Mouse (Mus musculus) heart, embryonic 12.5 days (tissue): ENCODE results near the gene Nxph3. TPM values are rescaled to one million over a fixed set of nuclear protein-coding genes. Genes with fewer than 3 reads are reported as not detected.
A peak's percentile ranks its signal among the peaks of the same experiment; 100 is the strongest.
"Not testable (repeated sequence)": the region's sequence is repeated elsewhere in the genome, so short reads cannot be mapped to it uniquely, and the experiment has no call there.

ENCODE experiments used
- ATAC-seq: fragments of 200-750 bp; cut with Nextera tagmentation; 2 replicates; pipeline ENCODE4 v1.8.0; 2017; ENCODE audit warnings: moderate TSS enrichment, moderate library complexity; ENCODE audit not compliant: insufficient number of reproducible peaks, low FRiP score
- H3K27ac ChIP-seq: fragments of 300-500 bp; sonication (generic); 2 replicates; pipeline ENCODE4 v1.5.1; 2016; ENCODE audit warnings: mild to moderate bottlenecking, moderate library complexity; ENCODE audit not compliant: poor library complexity, severe bottlenecking
- H3K27me3 ChIP-seq: fragments of 300-500 bp; sonication (generic); replicated peaks from 2 replicates; pipeline ENCODE4 v1.6.1; 2016; ENCODE audit warnings: mild to moderate bottlenecking, moderate library complexity
- H3K36me3 ChIP-seq: fragments of 300-500 bp; sonication (generic); 2 replicates; pipeline ENCODE4 v1.6.1; 2016; ENCODE audit warnings: mild to moderate bottlenecking, moderate library complexity
- H3K4me1 ChIP-seq: fragments of 300-500 bp; sonication (generic); replicated peaks from 2 replicates; pipeline ENCODE4 v1.6.1; 2016; ENCODE audit warnings: mild to moderate bottlenecking
- H3K4me2 ChIP-seq: fragments of 300-500 bp; sonication (generic); 2 replicates; pipeline ENCODE4 v1.6.1; 2016; ENCODE audit warnings: mild to moderate bottlenecking, moderate library complexity
- H3K4me3 ChIP-seq: fragments of 300-500 bp; sonication (generic); 2 replicates; pipeline ENCODE4 v1.5.1; 2016; ENCODE audit warnings: mild to moderate bottlenecking
- H3K9ac ChIP-seq: fragments of 300-500 bp; sonication (generic); 2 replicates; pipeline ENCODE4 v1.6.1; 2016; ENCODE audit warnings: mild to moderate bottlenecking, moderate library complexity
- H3K9me3 ChIP-seq: fragments of 300-500 bp; sonication (generic); replicated peaks from 2 replicates; pipeline ENCODE4 v1.6.1; 2016; ENCODE audit warnings: mild to moderate bottlenecking, moderate library complexity
- WGBS: fragments of 180-500 bp; shearing (Covaris S2); methylation state at CpG from one replicate; pipeline ENCODE4 v1.1.7; 2016; 5-methylcytosine and 5-hydroxymethylcytosine counted together
- polyA plus RNA-seq: library from polyadenylated mRNA; unstranded; fragments of >200 nt; fragmentation: Nextera tagmentation; extraction: Ambion mirVana; gene quantifications from 2 replicates; pipeline ENCODE4 v1.2.1, GENCODE M21; 2016

Gene Nxph3
- polyA plus RNA-seq, 1 experiment from 2014 or later, result 0.43 TPM

- WGBS, result 49% methylated on average over 12 of the region's 12 CpGs
Observed at GRCm38 (mm10) chr11:95507041-95507716, 7.2 kb downstream of the Nxph3 start.

GRCm38 (mm10) chr11:95504271-95504731, 10.1 kb downstream of the Nxph3 start:
- H3K9me3 ChIP-seq, result no peaks in the 10 kb centered on the region
- peaks cover 22% of the 10 kb centered on the region for H3K27me3 ChIP-seq
- H3K36me3 ChIP-seq, result peaks cover 1% of the 10 kb centered on the region; the same call in 1 of the 2 replicates
- peaks cover 14% of the 10 kb centered on the region for H3K4me1 ChIP-seq
- no peak for ATAC-seq
- H3K4me3 ChIP-seq, result no peak overlapping the region
- no peak overlapping the region for H3K27ac ChIP-seq
- 0 out of 2 replicates have a peak overlapping the region, but pooled peaks have one; percentile 6 for H3K9ac ChIP-seq
- 72% methylated on average over 6 of the region's 6 CpGs for WGBS
- H3K4me2 ChIP-seq, result no peak overlapping the region

More at GRCm38 (mm10) chr11:95507041-95507716, 7.2 kb downstream of the Nxph3 start:
- no peak overlapping the region for H3K4me3 ChIP-seq
- H3K4me2 ChIP-seq, result no peak overlapping the region
- no peaks in the 10 kb centered on the region for H3K36me3 ChIP-seq
- no peak overlapping the region for H3K9ac ChIP-seq
- H3K4me1 ChIP-seq, result peaks cover 14% of the 10 kb centered on the region
- H3K27ac ChIP-seq, result no peak overlapping the region
- H3K9me3 ChIP-seq, result no peaks in the 10 kb centered on the region
- peaks cover 49% of the 10 kb centered on the region for H3K27me3 ChIP-seq
- no peak for ATAC-seq

GRCm38 (mm10) chr11:95503581-95504180, 10.7 kb downstream of the Nxph3 start:
- WGBS, result 40% methylated on average over 10 of the region's 10 CpGs
- ATAC-seq, result peak; percentile 34; the same call in 1 of the 2 replicates
- H3K4me2 ChIP-seq, result no peak overlapping the region
- no peak overlapping the region for H3K27ac ChIP-seq
- H3K4me3 ChIP-seq, result no peak overlapping the region
- no peak overlapping the region for H3K9ac ChIP-seq
- H3K36me3 ChIP-seq, result peaks cover 5% of the 10 kb centered on the region; the same call in 1 of the 2 replicates
- peaks cover 14% of the 10 kb centered on the region for H3K4me1 ChIP-seq
- H3K27me3 ChIP-seq, result peaks cover 18% of the 10 kb centered on the region
- no peaks in the 10 kb centered on the region for H3K9me3 ChIP-seq

- WGBS, result 79% methylated on average over 8 of the region's 8 CpGs
- not testable (repeated sequence) for H3K4me2 ChIP-seq, H3K4me3 ChIP-seq, H3K9ac ChIP-seq, H3K27me3 ChIP-seq, H3K4me1 ChIP-seq, ATAC-seq, H3K27ac ChIP-seq, H3K9me3 ChIP-seq
- H3K36me3 ChIP-seq, result peaks cover 15% of the 10 kb centered on the region
Observed at GRCm38 (mm10) chr11:95501826-95502225, 12.5 kb downstream of the Nxph3 start.

GRCm38 (mm10) chr11:95500836-95501235, 13.5 kb downstream of the Nxph3 start:
- H3K4me1 ChIP-seq, result peaks cover 9% of the 10 kb centered on the region
- H3K27ac ChIP-seq, result no peak overlapping the region
- H3K27me3 ChIP-seq, result no peaks in the 10 kb centered on the region
- peaks cover 18% of the 10 kb centered on the region for H3K36me3 ChIP-seq
- H3K9ac ChIP-seq, result no peak overlapping the region
- 47% methylated on average over 3 of the region's 3 CpGs for WGBS
- H3K4me2 ChIP-seq, result no peak overlapping the region
- no peaks in the 10 kb centered on the region for H3K9me3 ChIP-seq
- no peak for ATAC-seq
- no peak overlapping the region for H3K4me3 ChIP-seq

GRCm38 (mm10) chr11:95500412-95500811, 14.0 kb downstream of the Nxph3 start:
- H3K27ac ChIP-seq, result no peak overlapping the region
- no peak overlapping the region for H3K4me2 ChIP-seq
- 50% methylated on average over 4 of the region's 4 CpGs for WGBS
- no peaks in the 10 kb centered on the region for H3K27me3 ChIP-seq
- no peak overlapping the region for H3K4me3 ChIP-seq
- ATAC-seq, result no peak
- H3K4me1 ChIP-seq, result peaks cover 9% of the 10 kb centered on the region
- no peaks in the 10 kb centered on the region for H3K9me3 ChIP-seq
- no peak overlapping the region for H3K9ac ChIP-seq
- peaks cover 22% of the 10 kb centered on the region for H3K36me3 ChIP-seq

- Histone ChIP-seq H3K9me3 (no peaks in the 10 kb centered on the region), H3K36me3 (peaks cover 47% of the 10 kb centered on the region), H3K4me3 (no peak overlapping the region), H3K9ac (no peak overlapping the region), H3K27me3 (no peaks in the 10 kb centered on the region), H3K4me1 (peaks cover 5% of the 10 kb centered on the region; the same call in 1 of the 2 replicates), H3K27ac (no peak overlapping the region), H3K4me2 (no peak overlapping the region)
- ATAC-seq, result no peak
- 90% methylated on average over 5 of the region's 5 CpGs for WGBS
Observed at GRCm38 (mm10) chr11:95497921-95498320, 16.4 kb downstream of the Nxph3 start.

- Histone ChIP-seq H3K4me1 (peaks cover 7% of the 10 kb centered on the region), H3K9ac (no peak overlapping the region), H3K4me3 (no peak overlapping the region), H3K36me3 (peaks cover 63% of the 10 kb centered on the region), H3K27me3 (no peaks in the 10 kb centered on the region), H3K9me3 (no peaks in the 10 kb centered on the region), H3K27ac (no peak overlapping the region), H3K4me2 (no peak overlapping the region)
- ATAC-seq, result no peak
- WGBS, result 81% methylated on average over 9 of the region's 9 CpGs
Observed at GRCm38 (mm10) chr11:95495883-95496282, 18.5 kb downstream of the Nxph3 start.

GRCm38 (mm10) chr11:95494374-95494773, 20.0 kb downstream of the Nxph3 start:
- peaks cover 18% of the 10 kb centered on the region for H3K4me1 ChIP-seq
- H3K27me3 ChIP-seq, result no peaks in the 10 kb centered on the region
- H3K36me3 ChIP-seq, result peaks cover 73% of the 10 kb centered on the region
- no peak overlapping the region for H3K4me3 ChIP-seq
- no peak for ATAC-seq
- no peaks in the 10 kb centered on the region for H3K9me3 ChIP-seq
- H3K4me2 ChIP-seq, result no peak overlapping the region
- 80% methylated on average over 3 of the region's 3 CpGs for WGBS
- H3K9ac ChIP-seq, result no peak overlapping the region
- no peak overlapping the region for H3K27ac ChIP-seq

- H3K9me3 ChIP-seq, result no peaks in the 10 kb centered on the region
- H3K36me3 ChIP-seq, result peaks cover 73% of the 10 kb centered on the region
- no peak overlapping the region for H3K4me3 ChIP-seq
- WGBS, result 84% methylated on average over 9 of the region's 9 CpGs
- H3K4me1 ChIP-seq, result peaks cover 18% of the 10 kb centered on the region
- ATAC-seq, result no peak
- no peak overlapping the region for H3K27ac ChIP-seq
- H3K9ac ChIP-seq, result no peak overlapping the region
- H3K27me3 ChIP-seq, result no peaks in the 10 kb centered on the region
- no peak overlapping the region for H3K4me2 ChIP-seq
Observed at GRCm38 (mm10) chr11:95493950-95494349, 20.4 kb downstream of the Nxph3 start.

GRCm38 (mm10) chr11:95493010-95493409, 21.4 kb downstream of the Nxph3 start:
- peaks cover 26% of the 10 kb centered on the region for H3K4me1 ChIP-seq
- WGBS, result 89% methylated on average over 4 of the region's 4 CpGs
- H3K27ac ChIP-seq, result no peak overlapping the region
- no peak overlapping the region for H3K9ac ChIP-seq
- peaks cover 76% of the 10 kb centered on the region for H3K36me3 ChIP-seq
- no peak overlapping the region for H3K4me3 ChIP-seq
- H3K27me3 ChIP-seq, result no peaks in the 10 kb centered on the region
- no peak for ATAC-seq
- no peak overlapping the region for H3K4me2 ChIP-seq
- no peaks in the 10 kb centered on the region for H3K9me3 ChIP-seq
